Mouse (Mus musculus) limb, embryonic 10.5 days (tissue): Measurements from ENCODE around the gene Ak3. TPM values are rescaled to one million over a fixed set of nuclear protein-coding genes. Genes with fewer than 3 reads are reported as not detected.

Experiments
- DNase-seq: peaks from one replicate; pipeline ENCODE4 v3.0.0-alpha.2; 2017; ENCODE audit warnings: low spot score
- H3K27ac ChIP-seq: fragments of 300-500 bp; sonication (generic); 2 replicates; pipeline ENCODE4 v1.5.1; 2016; ENCODE audit warnings: mild to moderate bottlenecking
- H3K27me3 ChIP-seq: fragments of 300-500 bp; sonication (generic); 2 replicates; pipeline ENCODE4 v1.6.1; 2016; ENCODE audit warnings: low read depth, mild to moderate bottlenecking; ENCODE audit not compliant: poor library complexity, severe bottlenecking
- H3K36me3 ChIP-seq: fragments of 300-500 bp; sonication (generic); 2 replicates; pipeline ENCODE4 v1.6.1; 2016; ENCODE audit warnings: mild to moderate bottlenecking, moderate library complexity
- H3K4me1 ChIP-seq: fragments of 300-500 bp; sonication (generic); 2 replicates; pipeline ENCODE4 v1.6.1; 2016
- H3K4me3 ChIP-seq: fragments of 300-500 bp; sonication (generic); 2 replicates; pipeline ENCODE4 v1.5.1; 2016; ENCODE audit warnings: mild to moderate bottlenecking, moderate library complexity
- H3K9me3 ChIP-seq: fragments of 300-500 bp; sonication (generic); replicated peaks from 2 replicates; pipeline ENCODE4 v1.6.1; 2016; ENCODE audit warnings: mild to moderate bottlenecking
- whole genome bisulfite sequencing: fragments of 180-500 bp; shearing (Covaris S2); methylation state at CpG from one replicate; pipeline ENCODE4 v1.1.7; 2016; 5-methylcytosine and 5-hydroxymethylcytosine counted together
- polyA plus RNA-seq: library from polyadenylated mRNA; unstranded; fragments of >200 nt; fragmentation: Nextera tagmentation; extraction: Ambion mirVana; gene quantifications from 2 replicates; pipeline ENCODE4 v1.2.1, GENCODE M21; 2016

Ak3 gene
- polyA plus RNA-seq, 1 experiment from 2014 or later: 69.6 TPM

DNA sequence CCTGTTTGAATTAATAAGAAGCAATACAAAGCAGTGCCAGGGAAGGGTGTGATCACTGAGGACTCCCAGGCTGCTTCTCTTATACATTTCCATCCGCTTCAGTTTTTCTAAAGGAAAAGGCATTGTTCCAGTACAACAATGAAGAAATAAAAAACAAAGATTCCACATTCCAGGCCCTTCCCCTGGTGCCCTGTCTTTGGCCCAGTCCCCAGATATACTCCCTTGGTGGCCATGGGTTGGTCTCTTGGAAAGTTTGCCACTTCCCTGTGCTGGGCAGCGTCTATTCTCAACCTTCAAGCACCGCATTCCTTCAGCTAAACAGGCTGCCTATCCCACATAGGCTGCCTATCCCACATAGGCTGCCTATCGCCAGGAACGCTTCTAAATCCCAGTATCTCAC is 10.7 kb downstream of the Ak3 start:
- Histone ChIP-seq H3K4me3 (no peak overlapping the region), H3K27ac (no peak overlapping the region), H3K4me1 (no peaks in the 10 kb centered on the region), H3K27me3 (no peaks in the 10 kb centered on the region), H3K9me3 (no peaks in the 10 kb centered on the region), H3K36me3 (peaks cover 72% of the 10 kb centered on the region)
- DNase-seq: no peak
- WGBS: 93% methylated on average over 5 of the region's 5 CpGs

DNA sequence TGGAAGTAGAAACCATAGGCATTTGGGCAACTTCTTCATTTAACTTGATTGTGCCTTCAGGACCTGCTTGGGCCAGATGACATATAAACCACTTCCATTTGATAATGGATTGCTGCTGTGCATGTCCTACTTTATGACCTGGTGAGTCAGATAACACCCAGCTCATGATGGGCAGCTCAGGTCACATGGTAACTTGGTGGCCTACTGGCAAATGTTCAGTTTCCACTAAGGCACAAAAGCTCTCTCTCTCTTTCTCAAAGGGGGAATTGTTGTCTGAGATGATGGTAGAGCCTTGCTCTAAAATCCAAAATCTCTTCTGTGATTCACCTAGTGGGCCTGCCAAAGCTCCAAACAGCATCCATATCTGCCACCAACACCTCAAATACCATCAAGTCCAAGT is 15.1 kb downstream of the Ak3 start:
- Histone ChIP-seq H3K9me3 (no peaks in the 10 kb centered on the region), H3K27me3 (no peaks in the 10 kb centered on the region), H3K4me1 (no peaks in the 10 kb centered on the region), H3K27ac (no peak overlapping the region), H3K4me3 (no peak overlapping the region), H3K36me3 (peaks cover 71% of the 10 kb centered on the region)
- DNase-seq: no peak

DNA sequence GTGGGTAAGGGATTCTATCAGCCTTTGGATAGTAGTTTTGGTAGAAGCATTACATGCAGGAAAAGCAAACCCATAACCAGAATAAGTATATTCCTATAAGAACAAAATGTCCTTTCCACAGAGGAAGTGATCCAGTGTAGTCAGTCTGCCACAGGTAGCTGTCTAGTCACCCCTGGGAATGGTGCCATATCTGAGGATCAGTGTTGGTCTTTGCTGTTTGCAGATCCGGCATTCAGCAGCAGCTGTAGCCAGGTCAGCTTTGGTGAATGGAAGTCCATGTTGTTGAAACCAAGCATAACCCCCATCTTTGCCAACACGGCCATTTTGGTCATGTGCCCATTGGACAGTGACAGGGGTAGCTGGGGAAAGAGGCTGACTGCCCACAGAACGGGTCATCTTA is 16.0 kb downstream of the Ak3 start:
- DNase-seq: no peak
- Histone ChIP-seq H3K4me3 (no peak overlapping the region), H3K27ac (no peak overlapping the region), H3K4me1 (no peaks in the 10 kb centered on the region), H3K27me3 (no peaks in the 10 kb centered on the region), H3K9me3 (no peaks in the 10 kb centered on the region), H3K36me3 (peaks cover 67% of the 10 kb centered on the region)
- WGBS: 95% methylated on average over 3 of the region's 3 CpGs

DNA sequence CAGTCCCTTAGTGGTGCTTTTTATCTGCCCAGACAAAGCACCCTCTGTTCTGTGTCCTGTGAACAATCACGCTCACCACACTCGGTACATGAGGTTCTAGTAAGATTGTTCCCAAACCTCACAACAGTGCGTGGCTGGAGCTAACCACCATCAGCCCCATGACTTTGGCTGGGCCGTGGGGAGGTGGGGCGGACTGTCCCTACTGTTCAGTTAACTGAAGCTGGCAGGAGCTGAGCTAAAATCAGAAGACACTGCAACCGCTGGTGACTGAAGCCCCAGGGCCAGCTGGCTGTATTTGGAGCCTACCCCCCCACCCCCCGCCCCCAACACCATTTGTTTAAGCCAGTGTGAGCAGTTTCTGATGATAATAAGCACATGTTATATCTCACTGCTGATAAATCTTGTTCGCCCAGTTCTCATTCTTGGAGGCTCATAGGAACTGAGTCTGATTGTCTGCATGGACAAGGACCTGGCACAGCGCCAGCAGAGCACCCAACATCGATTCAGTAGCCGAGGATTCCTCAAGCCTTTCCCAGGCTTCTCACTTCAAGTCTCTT is 23.3 kb downstream of the Ak3 start:
- no peaks in the 10 kb centered on the region for H3K27me3 ChIP-seq
- H3K36me3 ChIP-seq: peaks cover 78% of the 10 kb centered on the region
- no peak overlapping the region for H3K27ac ChIP-seq
- no peak overlapping the region for H3K4me3 ChIP-seq
- no peak for DNase-seq
- H3K9me3 ChIP-seq: no peaks in the 10 kb centered on the region
- 88% methylated on average over 11 of the region's 11 CpGs for WGBS
- no peaks in the 10 kb centered on the region for H3K4me1 ChIP-seq

DNA sequence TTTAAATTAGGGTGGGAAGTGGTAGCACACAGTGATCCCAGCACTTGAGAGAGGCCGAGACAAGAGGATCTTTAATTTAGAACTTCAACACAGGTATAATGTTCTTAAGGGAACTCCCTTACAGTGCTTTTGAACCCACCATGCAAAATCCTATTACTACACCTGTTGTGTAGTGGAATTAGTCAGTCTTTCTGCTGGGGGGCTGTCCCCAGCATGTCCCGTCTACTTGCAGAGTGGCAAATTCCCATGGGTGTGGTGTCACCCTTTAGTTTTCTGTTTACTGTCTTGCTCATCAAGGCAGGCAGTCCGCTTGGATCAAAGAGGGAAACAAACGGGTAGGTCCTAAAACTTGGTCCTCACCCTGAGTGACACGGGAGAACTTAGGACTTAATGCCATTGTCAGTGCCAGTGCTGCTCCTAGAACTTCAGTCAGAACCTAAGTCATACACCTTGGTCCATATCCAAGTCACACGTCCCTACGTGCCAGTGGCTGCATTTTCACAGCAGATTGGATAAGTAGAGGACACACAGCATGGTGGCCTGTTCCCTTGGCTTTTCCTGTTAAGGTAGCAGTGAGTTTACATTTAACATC is 25.9 kb downstream of the Ak3 start:
- Histone ChIP-seq H3K9me3 (no peaks in the 10 kb centered on the region), H3K4me1 (peaks cover 4% of the 10 kb centered on the region; the same call in 1 of the 2 replicates), H3K27ac (no peak overlapping the region), H3K4me3 (no peak overlapping the region), H3K36me3 (peaks cover 96% of the 10 kb centered on the region), H3K27me3 (no peaks in the 10 kb centered on the region)
- DNase-seq: peak; percentile 25
- 92% methylated on average over 7 of the region's 7 CpGs for WGBS

DNA sequence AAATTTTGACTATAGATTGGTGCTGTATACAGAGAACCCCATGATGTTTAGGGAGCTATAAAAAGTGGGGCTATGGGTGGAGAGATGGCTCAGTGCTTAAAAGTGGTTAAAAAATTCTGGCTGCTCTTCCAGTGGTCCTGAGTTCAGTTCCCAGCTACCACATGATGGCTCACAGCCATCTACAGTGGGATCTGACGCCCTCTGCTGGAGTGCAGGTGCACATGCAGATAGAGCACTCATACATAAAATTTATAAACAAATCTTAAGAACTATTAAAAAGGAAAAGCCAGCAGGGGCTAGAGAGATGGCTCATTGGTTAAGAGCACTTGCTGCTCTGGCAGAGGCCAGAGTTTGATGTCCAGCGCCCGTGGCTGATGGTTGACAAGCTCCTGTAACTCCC is 28.1 kb downstream of the Ak3 start:
- H3K36me3 ChIP-seq: peaks cover 92% of the 10 kb centered on the region

DNA sequence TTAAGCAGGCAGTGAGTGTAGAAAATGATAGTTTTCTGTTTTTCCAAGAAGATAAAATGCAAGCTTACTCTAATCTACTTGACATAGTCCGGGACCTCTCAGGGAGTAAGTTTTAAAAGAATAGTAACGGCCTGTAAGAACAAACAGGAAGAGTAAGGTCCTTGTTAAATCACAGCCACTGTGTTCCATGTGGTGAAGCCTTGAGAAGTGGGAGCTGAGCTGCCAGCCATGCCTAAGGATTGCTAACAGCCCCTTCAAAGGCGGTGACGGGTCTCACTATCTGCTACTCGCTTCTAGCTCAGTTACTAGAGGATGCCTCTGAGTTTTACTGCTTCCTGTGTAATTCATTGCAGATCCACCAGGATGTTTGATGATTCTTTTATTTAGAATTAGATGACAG is 31.0 kb downstream of the Ak3 start:
- H3K27me3 ChIP-seq: no peaks in the 10 kb centered on the region
- no peak overlapping the region for H3K27ac ChIP-seq
- peaks cover 91% of the 10 kb centered on the region for H3K36me3 ChIP-seq
- no peaks in the 10 kb centered on the region for H3K9me3 ChIP-seq
- DNase-seq: no peak
- 43% methylated on average over 5 of the region's 5 CpGs for WGBS
- H3K4me3 ChIP-seq: no peak overlapping the region
- H3K4me1 ChIP-seq: peaks cover 18% of the 10 kb centered on the region

More for the DNA sequence above, 28.1 kb downstream of the Ak3 start:
- peaks cover 18% of the 10 kb centered on the region for H3K4me1 ChIP-seq
- H3K27me3 ChIP-seq: no peaks in the 10 kb centered on the region
- H3K9me3 ChIP-seq: no peaks in the 10 kb centered on the region
- DNase-seq: no peak
- no peak overlapping the region for H3K4me3 ChIP-seq
- WGBS: 94% methylated on average over 3 of the region's 3 CpGs
- H3K27ac ChIP-seq: no peak overlapping the region

DNA sequence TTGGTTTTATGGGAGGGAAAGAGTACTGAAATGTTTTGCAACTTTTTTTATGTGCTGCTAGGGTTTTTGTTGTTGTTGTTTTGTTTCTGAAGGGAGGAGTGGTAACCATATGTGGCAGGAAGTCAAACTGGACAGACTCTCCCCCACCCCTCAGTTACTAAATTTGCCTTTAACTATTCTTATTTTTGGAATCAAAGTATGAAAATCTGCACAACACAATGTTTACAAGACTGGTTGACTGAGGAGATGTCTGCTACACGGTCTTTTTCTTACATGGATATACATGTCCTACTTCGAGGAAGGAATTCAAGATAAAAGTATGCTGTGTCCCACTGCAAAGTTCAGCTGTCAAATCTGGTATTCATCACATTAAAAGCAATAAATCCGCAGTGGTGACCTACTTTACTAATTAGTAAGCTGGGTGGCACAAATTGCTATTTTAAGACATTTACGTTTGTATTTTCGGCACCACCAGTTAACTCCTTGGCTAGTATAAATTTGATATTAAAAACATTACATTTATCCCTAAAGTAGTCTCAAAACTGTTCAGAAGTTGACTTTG is 31.5 kb downstream of the Ak3 start:
- Histone ChIP-seq H3K36me3 (peaks cover 91% of the 10 kb centered on the region), H3K27me3 (no peaks in the 10 kb centered on the region), H3K9me3 (no peaks in the 10 kb centered on the region), H3K4me1 (peaks cover 18% of the 10 kb centered on the region), H3K27ac (no peak overlapping the region), H3K4me3 (no peak overlapping the region)
- no peak for DNase-seq
- WGBS: 59% methylated on average over 5 of the region's 5 CpGs

DNA sequence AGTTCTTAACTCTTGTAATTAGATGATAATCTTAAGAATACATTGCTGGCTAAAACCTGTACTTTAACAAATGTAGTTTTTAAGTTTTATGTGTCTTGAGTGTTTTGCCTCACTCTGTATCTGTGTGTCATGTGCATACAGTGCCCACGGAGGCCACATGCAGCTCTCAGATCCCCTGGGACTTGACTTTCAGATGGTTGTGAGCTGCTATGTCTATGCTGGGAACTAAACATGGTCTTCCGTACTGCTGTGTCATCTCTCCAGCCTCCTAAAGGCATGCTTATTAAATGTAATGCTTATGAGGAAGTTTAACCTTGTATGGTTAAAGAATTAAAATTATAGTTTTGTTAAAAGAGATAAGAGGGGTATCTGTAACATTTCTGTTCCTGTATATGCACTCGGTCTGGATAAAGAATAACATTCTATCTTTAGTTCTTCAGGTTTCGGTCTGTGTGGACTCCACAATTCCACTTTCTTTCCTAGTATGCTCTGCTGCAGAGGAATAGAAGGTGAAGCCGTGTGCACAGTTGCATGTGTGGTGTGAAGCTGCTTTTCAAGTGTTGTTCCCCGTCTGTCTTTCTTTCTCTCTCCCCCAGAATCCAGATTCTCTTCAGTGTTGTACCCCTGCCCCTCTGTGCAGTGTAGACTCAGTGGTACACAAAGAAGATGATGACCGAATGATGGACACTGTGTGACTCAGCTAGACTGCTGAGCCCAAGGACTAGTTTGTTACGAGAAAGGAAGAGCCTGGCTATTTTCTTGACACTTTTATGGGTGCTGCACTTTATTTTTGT is 32.2 kb downstream of the Ak3 start:
- DNase-seq: no peak
- no peak overlapping the region for H3K4me3 ChIP-seq
- peaks cover 91% of the 10 kb centered on the region for H3K36me3 ChIP-seq

DNA sequence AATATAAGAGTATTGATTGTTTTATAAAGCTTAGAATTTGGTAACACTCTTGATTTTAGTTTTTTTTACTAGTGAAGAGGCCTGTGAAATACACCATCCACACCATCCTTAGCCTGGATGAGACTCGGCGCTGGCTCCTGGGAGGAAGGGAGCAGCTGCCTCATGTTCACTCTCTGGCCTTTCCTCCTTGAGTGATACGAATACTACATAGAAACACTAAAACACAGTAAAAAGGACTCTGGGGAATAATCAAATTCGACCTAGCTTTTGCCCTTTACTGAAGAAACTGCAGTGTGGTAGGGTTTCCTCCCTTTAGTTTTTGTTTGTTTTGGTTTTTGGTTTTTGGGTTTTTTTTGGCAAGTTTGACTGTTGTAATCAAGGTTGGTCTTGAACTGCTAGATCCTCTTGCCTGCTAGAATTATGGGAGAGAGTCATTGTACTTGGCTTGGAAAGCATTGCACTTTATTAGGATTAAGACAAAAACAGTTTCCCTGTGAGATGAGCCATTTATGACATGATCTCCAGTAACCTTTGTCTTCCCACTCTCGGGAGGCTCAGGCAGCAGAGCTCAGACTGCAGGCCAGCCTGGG is 33.2 kb downstream of the Ak3 start:
- no peaks in the 10 kb centered on the region for H3K27me3 ChIP-seq
- no peak for DNase-seq
- peaks cover 85% of the 10 kb centered on the region for H3K36me3 ChIP-seq
- peaks cover 18% of the 10 kb centered on the region for H3K4me1 ChIP-seq
- 79% methylated on average over 5 of the region's 5 CpGs for WGBS
- H3K9me3 ChIP-seq: no peaks in the 10 kb centered on the region
- no peak overlapping the region for H3K4me3 ChIP-seq
- H3K27ac ChIP-seq: no peak overlapping the region

More for the DNA sequence above, 32.2 kb downstream of the Ak3 start:
- Histone ChIP-seq H3K27me3 (no peaks in the 10 kb centered on the region), H3K27ac (peak overlapping the region; percentile 32; the same call in 1 of the 2 replicates), H3K4me1 (peaks cover 18% of the 10 kb centered on the region), H3K9me3 (no peaks in the 10 kb centered on the region)
- 74% methylated on average over 8 of the region's 8 CpGs for WGBS

DNA sequence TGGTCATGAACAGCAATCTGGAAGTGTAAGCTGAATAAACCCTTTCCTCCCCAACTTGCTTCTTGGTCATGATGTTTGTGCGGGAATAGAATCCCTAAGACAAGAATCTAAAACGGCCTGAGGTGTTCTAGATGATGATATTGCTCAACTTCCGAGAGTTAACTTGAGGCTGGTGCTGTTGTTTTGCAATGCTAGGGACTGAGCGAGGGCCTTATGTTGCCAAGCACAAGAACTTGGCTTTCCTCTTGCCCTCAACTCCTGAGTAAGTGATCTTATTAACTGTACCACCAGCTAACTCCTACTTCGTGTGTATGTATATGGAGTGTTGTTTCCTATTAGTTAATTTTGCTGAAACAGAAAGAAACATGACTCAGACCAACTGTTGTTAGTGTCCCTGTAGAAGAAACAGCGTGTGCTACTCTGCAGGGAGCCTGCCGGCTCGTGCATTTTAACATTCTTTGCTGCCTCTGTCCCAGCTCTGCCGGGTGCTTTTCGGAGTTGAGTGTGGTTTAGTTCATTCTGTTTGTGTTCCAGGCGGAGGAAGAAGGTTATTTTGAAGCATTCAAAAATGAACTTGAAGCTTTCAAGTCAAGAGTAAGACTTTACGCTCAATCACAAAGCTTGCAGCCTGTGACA is 36.3 kb downstream of the Ak3 start:
- Histone ChIP-seq H3K4me3 (no peak overlapping the region), H3K27ac (no peak overlapping the region), H3K36me3 (peaks cover 90% of the 10 kb centered on the region), H3K9me3 (no peaks in the 10 kb centered on the region), H3K27me3 (no peaks in the 10 kb centered on the region), H3K4me1 (peaks cover 12% of the 10 kb centered on the region)
- 85% methylated on average over 12 of the region's 12 CpGs for WGBS
- no peak for DNase-seq

DNA sequence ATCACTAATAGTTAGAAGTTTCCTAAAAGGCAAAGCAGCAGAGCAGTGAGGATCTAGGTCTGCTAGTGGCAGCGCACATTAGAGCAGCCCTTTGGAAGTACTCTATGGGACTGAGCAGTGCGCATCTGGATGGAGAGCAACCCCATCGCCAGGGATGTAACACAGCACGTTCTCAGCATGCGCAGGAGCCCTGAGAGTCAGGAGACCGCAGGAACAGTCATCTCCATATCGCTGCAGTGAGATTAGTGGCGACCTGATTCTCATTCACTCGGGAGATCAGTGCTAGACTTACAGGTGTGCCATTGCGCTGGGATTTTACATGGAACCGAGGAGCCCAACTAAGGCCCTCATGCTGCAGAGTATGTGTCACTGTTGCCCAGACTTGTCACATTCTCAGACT is 38.7 kb downstream of the Ak3 start:
- Histone ChIP-seq H3K36me3 (peaks cover 84% of the 10 kb centered on the region), H3K9me3 (no peaks in the 10 kb centered on the region), H3K27me3 (no peaks in the 10 kb centered on the region), H3K4me1 (no peaks in the 10 kb centered on the region), H3K4me3 (no peak overlapping the region), H3K27ac (no peak overlapping the region)
- 95% methylated on average over 11 of the region's 11 CpGs for WGBS
- DNase-seq: no peak
